Mouse (Mus musculus) E14TG2a.4 (cell line): ENCODE results near the gene Qtrt2.

Experiments used
- H3K27me3 ChIP-seq: 2 replicates; pipeline ENCODE4 v1.6.1; 2014; ENCODE audit warnings: low read length, control low read depth; ENCODE audit not compliant: insufficient read depth
- H3K36me3 ChIP-seq: 2 replicates; pipeline ENCODE4 v1.6.1; 2014; ENCODE audit warnings: low read length, control low read depth; ENCODE audit not compliant: insufficient read depth
- H3K4me1 ChIP-seq: replicated peaks from 2 replicates; pipeline ENCODE4 v1.6.1; 2014; ENCODE audit warnings: low read depth, low read length, control low read depth
- H3K4me3 ChIP-seq: replicated peaks from 2 replicates; pipeline ENCODE4 v1.5.1; 2014; ENCODE audit warnings: mild to moderate bottlenecking, low read length
- H3K9me3 ChIP-seq: 2 replicates; pipeline ENCODE4 v1.6.1; 2014; ENCODE audit warnings: low read length, control low read depth
- CTCF ChIP-seq: conservative IDR thresholded peaks from 2 replicates; pipeline ENCODE4 v1.5.1; 2014; ENCODE audit warnings: low read length
- NANOG ChIP-seq: IDR thresholded peaks from 2 replicates; pipeline ENCODE4 v1.6.1; 2014; ENCODE audit warnings: borderline replicate concordance, low read length, mixed read lengths
- POU5F1 ChIP-seq: IDR thresholded peaks from 2 replicates; pipeline ENCODE4 v1.6.1; 2014; ENCODE audit warnings: low read length, borderline replicate concordance

Qtrt2 gene

DNA sequence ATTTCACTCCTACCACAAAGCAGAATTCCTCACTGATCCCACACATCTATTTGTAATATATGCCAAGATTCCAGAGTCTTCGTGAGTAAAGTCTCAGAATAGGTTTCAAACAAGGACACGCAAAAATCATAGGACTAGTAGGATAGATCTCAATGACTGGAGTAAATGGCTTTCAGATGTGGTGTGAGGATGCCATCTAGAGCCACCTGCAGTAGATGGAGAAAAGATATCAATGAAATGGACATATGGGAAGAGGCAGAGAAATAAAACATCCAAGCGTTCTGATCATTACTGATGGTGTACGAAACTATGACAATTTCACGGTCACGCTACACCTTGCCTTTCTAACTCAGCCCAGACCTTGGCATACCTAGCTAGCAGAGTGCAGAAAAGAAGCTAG is 108.2 kb downstream of the Qtrt2 start:
- Histone ChIP-seq H3K4me1 (peaks cover 26% of the 10 kb centered on the region), H3K9me3 (no peaks in the 10 kb centered on the region), H3K27me3 (no peaks in the 10 kb centered on the region; the same call in 1 of the 2 replicates), H3K4me3 (no peak overlapping the region), H3K36me3 (no peaks in the 10 kb centered on the region)
- TF ChIP-seq POU5F1 (no peak), CTCF (no peak), NANOG (no peak)

DNA sequence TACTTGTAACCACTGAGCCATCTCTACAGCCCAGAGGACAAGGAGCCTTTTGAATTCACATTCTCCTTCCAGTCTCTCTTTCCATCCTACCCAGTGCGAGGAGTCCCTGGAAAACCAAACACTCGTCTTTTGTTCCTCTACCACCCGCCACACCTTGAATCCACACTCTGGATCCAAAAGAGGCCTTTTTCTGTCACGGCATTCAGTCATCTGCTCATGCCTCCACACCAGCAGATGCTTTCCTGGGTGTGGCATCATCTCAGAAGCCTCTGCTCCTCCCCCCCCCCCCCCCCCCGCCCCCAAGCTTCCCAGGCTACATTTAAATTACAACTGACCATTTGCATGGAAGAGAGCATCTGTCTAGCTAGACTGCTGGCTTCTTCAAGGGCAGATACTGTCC is 110.3 kb downstream of the Qtrt2 start:
- H3K4me1 ChIP-seq = peaks cover 26% of the 10 kb centered on the region
- no peaks in the 10 kb centered on the region for H3K9me3 ChIP-seq
- no peak overlapping the region for H3K4me3 ChIP-seq
- TF ChIP-seq POU5F1 (no peak), NANOG (no peak), CTCF (no peak)
- no peaks in the 10 kb centered on the region for H3K36me3 ChIP-seq
- no peaks in the 10 kb centered on the region; the same call in 1 of the 2 replicates for H3K27me3 ChIP-seq

DNA sequence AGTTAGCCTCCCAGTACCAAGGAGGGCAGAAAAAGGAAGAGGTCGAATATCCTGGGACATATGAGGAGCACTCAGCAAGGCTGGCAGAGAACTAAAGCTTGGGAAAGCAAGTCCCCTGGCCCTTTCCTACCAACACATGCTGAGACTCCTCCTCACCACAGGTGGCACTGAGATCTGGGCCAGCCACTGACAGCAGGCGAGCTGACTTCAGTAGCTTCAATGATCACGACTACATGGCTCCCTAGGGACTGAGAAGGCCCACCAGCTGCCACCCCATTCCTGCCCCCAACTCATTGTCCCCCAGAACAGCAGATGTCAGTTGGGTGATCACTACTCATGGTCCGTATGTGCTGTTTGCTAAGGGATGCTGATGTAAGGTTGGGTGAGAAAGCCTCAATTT is 112.0 kb downstream of the Qtrt2 start:
- no peaks in the 10 kb centered on the region; the same call in 1 of the 2 replicates for H3K27me3 ChIP-seq
- no peaks in the 10 kb centered on the region for H3K36me3 ChIP-seq
- H3K4me3 ChIP-seq = no peak overlapping the region
- H3K4me1 ChIP-seq = peaks cover 22% of the 10 kb centered on the region
- no peaks in the 10 kb centered on the region for H3K9me3 ChIP-seq
- TF ChIP-seq POU5F1 = no peak
- no peak for TF ChIP-seq CTCF
- TF ChIP-seq NANOG = no peak
